Mouse (Mus musculus) heart, postnatal 14 days (tissue): ENCODE measurements around the gene Acbd4. TPM values are rescaled to one million over a fixed set of nuclear protein-coding genes. Genes with fewer than 3 reads are reported as not detected.
A peak's percentile ranks its signal among the peaks of the same experiment; 100 is the strongest.

Source experiments
- DNase-seq, 2 experiments: peaks; one replicate each; pipeline ENCODE4 v3.0.0; 2021 to 2022
- intact Hi-C: fragments of 180-260 bp; cut with DNase I; formaldehyde crosslinking; loops from one replicate; pipeline ENCODE4 v1.15.1; 2025
- total RNA-seq, 2 experiments: library from RNA; stranded (reverse); gene quantifications; 2 replicates each; pipeline ENCODE4 v1.2.3; 2021

The Acbd4 gene
- total RNA-seq, 2 experiments from 2014 or later = 30.5 to 34.5 TPM

DNA sequence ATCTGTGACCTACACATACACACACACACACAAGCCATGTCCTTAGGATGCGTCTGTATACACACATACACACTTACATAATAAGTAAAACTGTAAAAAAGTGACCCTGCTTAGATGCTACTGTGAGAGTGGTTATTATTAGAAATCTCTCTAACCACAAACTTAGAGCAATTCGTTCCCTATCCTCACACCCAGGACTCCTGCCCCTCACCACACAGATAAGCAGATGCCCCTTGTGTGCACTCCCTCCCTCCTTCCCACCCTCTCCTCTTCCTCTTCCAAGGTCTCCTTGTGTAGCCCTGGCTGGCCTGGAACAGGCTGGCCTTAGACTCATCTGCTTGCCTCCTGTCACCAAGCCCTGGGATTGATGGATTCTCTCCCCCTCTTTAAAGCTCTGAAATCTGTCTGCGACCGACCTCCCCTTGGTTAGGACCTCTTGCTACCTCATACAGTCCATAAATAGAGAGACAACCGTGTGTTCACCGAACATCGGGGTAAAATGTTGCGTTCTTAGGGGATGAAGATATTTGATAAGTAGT, 34.6 kb downstream of the Acbd4 start:
- intact Hi-C loops = no loop called here
- no peak for DNase-seq

DNA sequence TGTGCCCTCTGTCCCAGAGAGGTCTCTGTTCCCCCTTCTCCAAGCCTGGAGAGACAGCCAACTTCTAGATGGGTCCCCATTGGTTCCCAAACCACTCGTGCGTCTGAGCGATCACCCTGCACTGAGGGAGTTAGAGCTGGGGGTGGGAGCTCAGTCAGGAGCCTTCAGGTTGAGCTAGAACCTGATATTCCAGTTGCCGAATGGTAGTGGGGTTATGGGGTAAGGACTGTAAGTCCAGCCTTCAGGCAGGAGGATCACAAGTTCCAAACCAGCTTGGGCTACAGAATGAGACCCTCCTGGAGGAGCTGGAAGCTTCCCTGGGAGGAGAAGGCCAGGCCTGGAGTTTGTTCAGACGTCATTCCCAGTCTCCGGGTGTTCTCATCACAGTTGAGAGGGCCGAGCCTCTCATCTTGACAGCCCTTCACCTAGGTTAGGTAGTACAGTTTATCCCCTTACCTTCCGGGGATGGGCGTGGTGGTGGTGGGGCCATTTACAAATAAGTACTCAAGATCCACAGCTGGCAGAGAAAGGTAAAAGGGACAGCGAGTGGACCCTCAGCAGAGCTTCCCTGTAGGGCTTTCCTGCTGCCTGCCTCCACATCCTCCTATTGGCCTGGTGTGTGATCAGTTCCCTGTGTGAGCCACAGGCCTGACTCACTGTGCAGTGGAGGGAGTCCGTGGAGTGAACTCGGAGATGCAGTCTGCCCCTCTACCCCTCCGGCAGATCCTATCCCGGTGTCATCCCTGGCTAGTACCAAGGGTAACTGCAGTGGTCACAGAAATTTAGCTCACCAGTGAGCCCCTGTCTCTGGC, 38.7 kb downstream of the Acbd4 start:
- DNase-seq = no peak
- intact Hi-C loops = no loop called here

DNA sequence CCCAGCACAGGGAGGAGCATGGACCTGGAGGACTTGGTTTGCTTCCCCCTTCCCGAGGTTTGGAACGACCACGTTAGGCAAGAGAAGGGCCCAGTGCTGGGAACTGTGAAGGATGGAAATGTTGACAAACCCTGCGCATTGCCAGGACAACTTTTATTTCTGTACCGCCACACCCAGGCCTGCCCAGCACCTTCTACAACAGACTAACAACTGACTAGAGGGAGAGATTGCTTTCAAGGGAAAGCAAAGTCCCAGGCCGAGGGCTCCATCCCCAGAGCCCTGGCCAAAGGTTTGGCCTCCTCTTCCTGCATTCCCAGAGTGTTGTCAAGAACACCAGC, 39.2 kb downstream of the Acbd4 start:
- no peak for DNase-seq
- intact Hi-C loops = no loop called here

DNA sequence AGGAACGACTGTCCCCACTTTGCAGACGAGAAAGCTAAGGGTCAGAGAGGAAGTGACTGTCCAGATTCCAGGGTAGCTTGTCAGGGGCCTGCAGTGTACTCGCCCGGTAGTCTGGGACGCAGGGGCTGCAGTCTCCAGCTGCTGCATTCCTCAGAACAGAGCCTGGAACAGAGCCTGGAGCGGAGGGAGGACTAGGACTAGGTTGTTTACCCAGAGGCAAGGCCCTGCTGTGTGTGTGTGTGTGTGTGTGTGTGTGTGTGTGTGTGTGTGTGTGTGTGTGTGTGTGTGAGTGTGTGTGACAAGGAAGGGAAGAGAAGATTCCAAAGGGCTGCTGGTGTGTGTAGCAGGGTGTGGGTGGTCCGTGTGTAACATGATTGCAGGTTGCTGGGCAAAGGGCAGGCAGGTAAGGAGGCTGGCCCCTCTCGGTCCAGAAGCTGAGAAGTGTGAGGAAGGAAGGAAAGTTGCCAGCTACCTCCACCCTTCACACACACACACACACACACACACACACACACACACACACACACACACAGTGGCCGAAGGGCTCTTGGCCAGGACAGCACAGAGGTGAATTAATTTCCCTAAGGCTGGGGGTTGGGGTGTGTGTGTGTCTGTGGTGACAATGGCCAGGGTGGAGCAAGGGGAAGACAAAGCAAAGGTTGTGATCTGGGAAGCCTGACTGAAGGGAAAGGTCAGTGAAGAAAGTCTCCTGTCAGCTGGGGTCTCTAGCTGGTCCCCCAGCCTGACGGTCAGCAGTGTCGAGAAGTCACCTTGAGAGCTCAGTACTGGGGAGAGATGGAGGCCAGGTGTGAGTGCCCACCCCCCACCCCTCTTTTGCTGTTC, 39.8 kb downstream of the Acbd4 start:
- intact Hi-C loops = no loop called here
- DNase-seq = peak; percentile 76 to 81

DNA sequence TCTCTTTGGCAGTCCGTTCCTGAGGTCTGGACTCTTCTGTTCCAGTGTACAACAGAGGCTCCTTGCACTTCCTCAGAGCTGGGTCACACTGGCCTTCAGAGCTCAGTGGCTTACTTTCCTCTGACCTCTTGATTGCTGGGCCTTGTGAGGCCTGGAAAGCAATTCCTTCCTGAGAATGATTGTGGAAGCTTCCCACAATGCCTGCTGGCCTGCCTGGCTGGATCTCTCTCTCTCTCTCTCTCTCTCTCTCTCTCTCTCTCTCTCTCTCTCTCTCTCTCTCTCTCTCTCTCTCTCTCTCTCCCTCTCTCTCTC, 40.4 kb downstream of the Acbd4 start:
- intact Hi-C loops = no loop called here
- DNase-seq = peak in 1 of 2 experiments; percentile 44

- intact Hi-C loops = no loop called here
- peak; percentile 46 to 64 for DNase-seq
These were observed 41.1 kb downstream of the Acbd4 start for GRCm38 (mm10) chr11:103142441-103143182.

DNA sequence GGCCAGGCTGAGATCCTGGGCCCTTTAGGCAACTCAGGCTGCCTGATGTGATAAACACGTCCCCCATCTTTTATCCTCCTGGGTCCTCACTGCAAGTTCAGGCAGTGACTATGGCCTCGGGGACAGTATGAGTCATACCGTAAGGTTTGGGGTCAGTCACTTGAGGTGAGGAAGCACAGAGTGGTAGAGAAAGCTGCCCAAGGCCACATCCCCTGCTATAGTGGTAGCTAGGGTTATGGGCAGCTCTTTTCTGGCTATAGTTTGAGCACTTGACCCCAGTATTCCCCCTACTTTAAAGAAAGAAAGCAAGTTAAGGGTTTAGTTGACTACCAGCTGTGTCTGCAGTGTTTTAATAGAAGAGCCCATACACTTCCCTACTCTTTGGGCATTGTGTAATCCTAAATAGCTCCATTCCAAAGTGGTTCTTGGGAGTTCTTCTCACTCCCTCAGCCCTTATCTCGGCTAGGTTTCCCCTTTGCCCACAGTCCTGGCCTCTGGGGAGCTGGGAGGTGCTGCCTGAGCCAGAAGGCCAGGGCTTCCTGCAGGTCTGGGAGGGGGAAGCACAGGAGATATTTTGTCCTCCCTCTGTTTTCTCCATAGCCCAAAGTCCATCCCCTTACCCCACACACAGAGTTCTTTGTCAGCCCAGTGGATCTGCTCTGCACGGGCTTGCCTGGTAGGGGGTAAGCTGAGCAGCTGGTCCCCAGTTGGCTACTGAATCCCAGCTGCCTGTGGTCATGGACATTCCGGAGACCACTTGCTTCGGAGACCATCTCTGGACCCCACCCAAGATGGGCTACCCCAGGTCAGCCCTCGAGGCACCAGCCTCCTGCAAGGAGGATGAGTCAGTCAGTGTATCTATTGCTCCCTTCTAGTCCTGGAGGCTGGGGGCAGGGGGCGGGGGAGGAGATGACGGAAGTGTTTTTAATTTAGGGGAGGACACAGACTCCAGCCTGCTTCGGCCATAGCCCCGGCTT, 43.1 kb downstream of the Acbd4 start:
- no peak for DNase-seq
- intact Hi-C loops = no loop called here

DNA sequence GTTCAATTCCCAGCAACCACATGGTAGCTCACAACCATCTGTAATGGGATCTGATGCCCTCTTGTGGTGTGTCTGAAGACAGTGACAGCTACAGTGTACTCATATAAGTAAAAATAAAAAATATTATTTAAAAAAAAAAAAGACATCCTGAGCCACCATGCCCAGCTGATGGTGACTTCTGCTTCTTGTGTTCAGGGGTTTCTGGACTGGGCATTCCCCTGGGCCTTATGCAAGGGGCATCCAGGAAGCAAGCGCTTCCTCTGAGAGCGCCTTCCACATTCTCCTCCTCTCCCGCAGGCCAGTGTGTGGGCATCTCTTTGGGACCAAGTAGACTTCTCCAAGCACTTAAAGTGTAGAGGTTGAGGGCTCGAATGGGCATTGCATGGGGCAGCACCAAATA, 44.9 kb downstream of the Acbd4 start:
- DNase-seq = no peak
- intact Hi-C loops = no loop called here

DNA sequence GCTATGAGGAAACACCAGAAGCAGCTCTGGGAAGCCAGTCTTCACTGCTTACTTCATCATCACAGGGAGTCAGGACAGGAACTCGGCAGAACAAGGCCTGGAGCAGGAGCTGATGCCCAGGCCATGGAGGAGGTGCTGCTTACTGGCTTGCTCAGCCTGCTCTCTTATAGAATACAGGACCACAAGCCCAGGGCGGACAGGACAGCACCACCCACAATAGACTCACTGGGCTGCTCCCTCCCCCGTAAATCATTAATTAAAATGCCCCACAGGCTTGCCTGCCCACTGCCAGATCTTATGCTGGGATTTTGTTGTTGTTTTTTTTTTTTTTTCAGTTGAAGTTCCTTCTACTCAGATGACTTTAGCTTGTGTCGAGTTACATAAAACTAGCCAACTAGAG, 46.3 kb downstream of the Acbd4 start:
- intact Hi-C loops = no loop called here
- no peak for DNase-seq

- intact Hi-C loops = loop anchor here (10.0 kb wide), 1 partner anchor 245 kb away; the partner anchor contains the start of gene Gfap
- no peak for DNase-seq
These were observed 48.3 kb downstream of the Acbd4 start for GRCm38 (mm10) chr11:103149771-103150170.

DNA sequence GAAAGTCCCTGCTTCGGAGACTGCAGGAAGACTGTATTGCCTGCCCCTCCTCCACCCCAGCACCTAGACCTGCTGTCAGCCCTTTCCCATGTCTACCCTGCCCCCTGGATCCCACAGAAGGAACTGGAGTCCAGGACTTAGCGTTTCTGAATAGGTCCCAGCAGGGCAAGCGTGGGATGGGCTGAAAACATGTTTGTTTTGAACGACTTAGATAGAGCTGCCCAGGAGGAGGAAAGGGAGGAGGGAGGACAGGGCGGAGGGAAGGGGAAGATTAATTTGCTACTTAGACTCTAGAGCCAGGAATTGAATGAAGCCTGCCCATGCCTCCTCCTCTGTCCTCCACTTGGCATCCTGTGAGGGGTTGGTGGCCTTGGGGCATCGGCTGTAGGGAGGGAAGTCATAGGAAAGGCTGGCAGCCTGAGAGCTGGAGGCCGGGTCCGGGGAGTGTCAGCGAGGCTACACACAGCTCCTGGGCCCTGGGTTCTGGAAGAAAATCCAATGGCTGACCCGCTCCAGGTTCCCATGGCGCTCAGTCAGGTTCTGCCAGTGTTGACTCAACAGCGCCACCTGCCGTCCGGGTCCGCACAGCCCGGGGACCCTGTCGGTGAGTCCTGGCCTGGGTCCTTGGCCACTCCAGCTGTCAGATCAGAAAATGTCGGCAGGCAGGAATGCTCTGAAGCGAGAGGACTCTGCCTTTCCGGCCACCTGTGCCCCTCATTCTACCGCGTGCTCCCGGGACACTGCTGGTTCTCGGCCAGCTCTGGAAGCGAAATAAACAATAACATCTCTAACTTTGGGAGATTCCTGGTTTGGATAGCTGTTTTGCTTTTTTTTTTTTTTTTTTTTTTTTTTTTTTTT, 57.4 kb downstream of the Acbd4 start:
- intact Hi-C loops = loop anchor here (1.0 to 10.0 kb wide), 3 partner anchors 42 to 254 kb away; partner anchors contain the start of gene Gfap
- DNase-seq = peak; percentile 98 to 99

DNA sequence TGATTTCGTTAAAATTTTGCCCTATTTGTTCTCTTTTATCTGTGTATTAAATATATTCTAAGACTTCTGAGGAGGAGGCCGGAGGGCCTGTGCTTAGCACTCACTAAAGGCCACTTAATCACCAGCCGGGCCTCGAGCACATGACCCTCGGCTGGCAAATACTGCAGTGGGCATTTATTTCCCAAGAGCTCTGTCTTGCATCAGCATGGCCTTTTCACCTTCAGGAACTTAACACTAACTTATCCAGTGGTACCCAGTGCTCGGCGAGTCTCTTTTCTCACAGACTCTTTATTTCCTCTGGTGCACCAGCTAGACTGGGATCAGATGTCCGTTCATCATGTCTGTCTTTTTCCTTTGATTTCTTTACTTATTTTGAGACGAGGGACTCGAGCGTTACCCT, 59.3 kb downstream of the Acbd4 start:
- DNase-seq = no peak
- intact Hi-C loops = no loop called here

DNA sequence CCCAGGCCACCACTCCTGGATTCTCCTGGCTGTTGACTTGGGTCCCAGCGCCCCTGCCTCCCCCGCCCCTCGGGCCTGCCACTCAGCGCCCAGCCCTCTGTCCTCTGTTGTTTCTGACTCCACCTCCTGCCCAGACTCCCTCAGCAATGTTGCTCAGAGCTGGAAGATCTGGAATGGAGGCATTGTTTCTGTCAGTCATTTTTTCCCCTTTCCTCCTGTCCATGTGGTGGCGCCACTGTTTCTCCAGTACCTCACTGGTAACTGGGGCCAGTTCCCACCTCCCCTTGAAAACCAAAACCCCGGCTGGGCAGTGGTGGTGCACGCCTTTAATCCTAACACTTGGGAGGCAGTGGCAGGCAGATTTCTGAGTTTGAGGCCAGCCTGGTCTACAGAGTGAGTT, 60.0 kb downstream of the Acbd4 start:
- no peak for DNase-seq
- intact Hi-C loops = no loop called here

Other genes with a start within 250 kb of the Acbd4 start
- 10 to 100 TPM; 39.2 to 40.5 TPM for gene Eftud2, start 220.7 kb upstream of the Acbd4 start, total RNA-seq
- gene Ccdc103, start 220.5 kb upstream of the Acbd4 start, total RNA-seq = under 1 TPM; 0.14 to 0.22 TPM
- not detected for gene Fam187a, start 216.5 kb upstream of the Acbd4 start, total RNA-seq
- under 1 TPM; 0.15 to 0.36 TPM for gene Gfap, start 200.8 kb upstream of the Acbd4 start, total RNA-seq
- 1 to 10 TPM; 2.1 to 3.3 TPM for gene Kif18b, start 176.6 kb upstream of the Acbd4 start, total RNA-seq
- gene C1ql1, start 155.0 kb upstream of the Acbd4 start, total RNA-seq = under 1 TPM; 0.19 to 0.20 TPM
- gene Nmt1, start 73.5 kb upstream of the Acbd4 start, total RNA-seq = 10 to 100 TPM; 61.0 to 62.1 TPM
- gene Dcakd, start 73.3 kb upstream of the Acbd4 start, total RNA-seq = 10 to 100 TPM; 68.5 to 71.1 TPM
- gene Plcd3, start within 50 bp of the Acbd4 start, total RNA-seq = 10 to 100 TPM; 19.4 to 20.9 TPM
- 10 to 100 TPM; 18.5 to 20.4 TPM for gene Hexim1, start 14.5 kb downstream of the Acbd4 start, total RNA-seq
- gene Hexim2, start 30.7 kb downstream of the Acbd4 start, total RNA-seq = 1 to 10 TPM; 1.8 to 3.3 TPM
- gene Fmnl1, start 69.4 kb downstream of the Acbd4 start, total RNA-seq = 10 to 100 TPM; 16.8 to 21.6 TPM
- not detected for gene 1700023F06Rik, start 106.9 kb downstream of the Acbd4 start, total RNA-seq
- gene Spata32, start 116.8 kb downstream of the Acbd4 start, total RNA-seq = not detected
- gene Map3k14, start 165.8 kb downstream of the Acbd4 start, total RNA-seq = 1 to 10 TPM; 3.5 to 4.0 TPM